Mouse (Mus musculus): ENCODE data around the gene Lyzl4. TPM values are rescaled to one million over a fixed set of nuclear protein-coding genes. Genes with fewer than 3 reads are reported as not detected.

Gene Lyzl4
- polyA plus RNA-seq, 1 experiment, result 0.38 TPM

DNA sequence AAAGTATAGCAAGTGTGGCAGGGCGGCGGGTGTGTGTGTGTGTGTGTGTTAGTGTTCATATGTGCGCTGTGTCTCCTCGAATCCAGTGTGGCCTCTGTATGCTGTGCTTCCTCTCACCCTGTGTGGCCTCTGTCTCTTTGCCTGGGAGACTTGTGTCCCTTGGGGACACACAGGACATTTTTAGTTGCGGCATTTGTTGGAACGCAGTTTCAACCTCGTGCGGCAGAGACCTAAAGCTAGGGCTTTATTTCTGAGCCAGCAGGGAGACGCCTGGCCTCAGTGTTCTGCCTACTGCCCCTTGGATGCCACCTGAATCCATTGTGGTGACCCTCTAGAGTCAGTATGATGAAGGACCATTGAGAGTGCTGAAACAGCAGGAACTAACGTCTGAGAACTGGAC lies 9.0 kb downstream of the Lyzl4 start:
- Histone ChIP-seq H3K4me1 (ENCODE audit: control insufficient read depth, insufficient read depth, low read length) (no peaks in the 10 kb centered on the region), H3K4me3 (replicated peaks; ENCODE audit: insufficient read depth, low read depth, low read length) (no peak overlapping the region), H3K27ac (ENCODE audit: insufficient read depth, low read length) (no peak overlapping the region), H3K27me3 (ENCODE audit: control insufficient read depth, insufficient read depth, low read length) (no peaks in the 10 kb centered on the region; the same call in 1 of the 2 replicates)
- DNase-seq, result no peak
- 82% methylated on average over 10 of the region's 10 CpGs for WGBS
- no peak for TF ChIP-seq POLR2A (IDR thresholded peaks at IDR 0.05; ENCODE audit: borderline replicate concordance, insufficient read depth, low read length)
- TF ChIP-seq CTCF (IDR thresholded peaks at IDR 0.05; ENCODE audit: borderline replicate concordance, insufficient read depth, low read depth, low read length), result no peak

DNA sequence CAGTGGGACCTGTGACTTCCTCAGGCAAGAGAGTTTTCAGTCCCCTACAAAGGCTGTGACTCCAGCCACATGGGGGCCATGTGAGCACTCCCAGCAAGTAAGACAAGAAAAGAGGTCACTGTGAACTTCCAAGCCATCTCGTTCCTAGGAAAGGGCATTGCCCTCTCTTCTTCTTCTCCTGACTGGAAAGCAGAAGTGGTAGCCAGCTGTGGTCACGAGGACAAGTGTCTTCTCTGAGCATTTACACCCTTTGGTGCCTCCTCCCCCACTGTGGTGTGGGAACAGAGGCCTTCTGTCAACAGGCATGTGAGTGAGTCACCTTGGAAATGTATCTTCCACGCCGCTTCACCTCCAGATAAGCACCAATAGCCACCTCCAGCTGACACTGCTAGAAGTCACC lies 9.9 kb downstream of the Lyzl4 start:
- Histone ChIP-seq H3K4me3 (replicated peaks; ENCODE audit: insufficient read depth, low read depth, low read length) (no peak overlapping the region), H3K4me1 (ENCODE audit: control insufficient read depth, insufficient read depth, low read length) (no peaks in the 10 kb centered on the region), H3K27ac (ENCODE audit: insufficient read depth, low read length) (no peak overlapping the region), H3K27me3 (ENCODE audit: control insufficient read depth, insufficient read depth, low read length) (no peaks in the 10 kb centered on the region; the same call in 1 of the 2 replicates)
- TF ChIP-seq POLR2A (IDR thresholded peaks at IDR 0.05; ENCODE audit: borderline replicate concordance, insufficient read depth, low read length) (no peak), CTCF (IDR thresholded peaks at IDR 0.05; ENCODE audit: borderline replicate concordance, insufficient read depth, low read depth, low read length) (no peak)
- 76% methylated on average over 4 of the region's 4 CpGs for WGBS
- DNase-seq, result no peak

- Histone ChIP-seq H3K4me1 (ENCODE audit: control insufficient read depth, insufficient read depth, low read length) (no peaks in the 10 kb centered on the region), H3K27me3 (ENCODE audit: control insufficient read depth, insufficient read depth, low read length) (no peaks in the 10 kb centered on the region; the same call in 1 of the 2 replicates), H3K4me3 (replicated peaks; ENCODE audit: insufficient read depth, low read depth, low read length) (no peak overlapping the region), H3K27ac (ENCODE audit: insufficient read depth, low read length) (no peak overlapping the region)
- DNase-seq, result no peak
- WGBS, result 56% methylated on average over 1 of the region's 1 CpGs
- TF ChIP-seq CTCF (IDR thresholded peaks at IDR 0.05; ENCODE audit: borderline replicate concordance, insufficient read depth, low read depth, low read length) (no peak), POLR2A (IDR thresholded peaks at IDR 0.05; ENCODE audit: borderline replicate concordance, insufficient read depth, low read length) (no peak)
Observed at GRCm38 (mm10) chr9:121630627-121631026, 11.3 kb downstream of the Lyzl4 start.

DNA sequence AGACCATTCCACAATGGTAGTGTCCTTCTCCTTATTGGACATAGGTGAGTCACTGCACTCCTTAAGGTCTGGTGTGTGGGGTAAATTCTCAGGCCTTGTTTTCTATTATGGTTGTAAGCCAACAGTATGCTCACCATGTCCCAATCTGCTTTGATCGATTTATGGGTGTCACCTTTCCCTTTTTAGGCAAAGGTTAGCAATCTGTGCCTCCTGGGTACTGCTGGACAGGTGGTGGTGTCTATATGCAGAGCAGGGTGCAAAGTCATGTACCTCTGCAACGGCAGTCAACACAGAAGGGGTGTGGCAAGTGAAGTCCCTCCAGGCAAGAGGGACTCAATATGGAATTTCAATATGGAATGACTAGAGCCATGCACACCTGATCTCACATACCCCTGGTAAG lies 17.0 kb downstream of the Lyzl4 start:
- no peaks in the 10 kb centered on the region for H3K4me1 ChIP-seq (ENCODE audit: control insufficient read depth, insufficient read depth, low read length)
- H3K27me3 ChIP-seq (ENCODE audit: control insufficient read depth, insufficient read depth, low read length), result no peaks in the 10 kb centered on the region
- 82% methylated on average over 2 of the region's 2 CpGs for WGBS
- DNase-seq, result no peak
- TF ChIP-seq CTCF (IDR thresholded peaks at IDR 0.05; ENCODE audit: borderline replicate concordance, insufficient read depth, low read depth, low read length), result no peak
- no peak for TF ChIP-seq POLR2A (IDR thresholded peaks at IDR 0.05; ENCODE audit: borderline replicate concordance, insufficient read depth, low read length)
- H3K4me3 ChIP-seq (replicated peaks; ENCODE audit: insufficient read depth, low read depth, low read length), result no peak overlapping the region
- no peak overlapping the region for H3K27ac ChIP-seq (ENCODE audit: insufficient read depth, low read length)

GRCm38 (mm10) chr9:121623235-121623634 lies 18.7 kb downstream of the Lyzl4 start:
- H3K27ac ChIP-seq (ENCODE audit: insufficient read depth, low read length), result no peak overlapping the region
- no peak overlapping the region for H3K4me3 ChIP-seq (replicated peaks; ENCODE audit: insufficient read depth, low read depth, low read length)
- H3K4me1 ChIP-seq (ENCODE audit: control insufficient read depth, insufficient read depth, low read length), result no peaks in the 10 kb centered on the region
- TF ChIP-seq CTCF (IDR thresholded peaks at IDR 0.05; ENCODE audit: borderline replicate concordance, insufficient read depth, low read depth, low read length) (no peak), POLR2A (IDR thresholded peaks at IDR 0.05; ENCODE audit: borderline replicate concordance, insufficient read depth, low read length) (no peak)
- DNase-seq, result no peak
- 75% methylated on average over 4 of the region's 4 CpGs for WGBS
- no peaks in the 10 kb centered on the region for H3K27me3 ChIP-seq (ENCODE audit: control insufficient read depth, insufficient read depth, low read length)

GRCm38 (mm10) chr9:121619441-121619840 lies 22.5 kb downstream of the Lyzl4 start:
- WGBS, result 55% methylated on average over 7 of the region's 7 CpGs
- H3K4me1 ChIP-seq (ENCODE audit: control insufficient read depth, insufficient read depth, low read length), result no peaks in the 10 kb centered on the region
- no peak for TF ChIP-seq CTCF (IDR thresholded peaks at IDR 0.05; ENCODE audit: borderline replicate concordance, insufficient read depth, low read depth, low read length)
- no peak for TF ChIP-seq POLR2A (IDR thresholded peaks at IDR 0.05; ENCODE audit: borderline replicate concordance, insufficient read depth, low read length)
- no peak overlapping the region for H3K27ac ChIP-seq (ENCODE audit: insufficient read depth, low read length)
- no peak for DNase-seq
- no peaks in the 10 kb centered on the region for H3K27me3 ChIP-seq (ENCODE audit: control insufficient read depth, insufficient read depth, low read length)
- no peak overlapping the region for H3K4me3 ChIP-seq (replicated peaks; ENCODE audit: insufficient read depth, low read depth, low read length)

DNA sequence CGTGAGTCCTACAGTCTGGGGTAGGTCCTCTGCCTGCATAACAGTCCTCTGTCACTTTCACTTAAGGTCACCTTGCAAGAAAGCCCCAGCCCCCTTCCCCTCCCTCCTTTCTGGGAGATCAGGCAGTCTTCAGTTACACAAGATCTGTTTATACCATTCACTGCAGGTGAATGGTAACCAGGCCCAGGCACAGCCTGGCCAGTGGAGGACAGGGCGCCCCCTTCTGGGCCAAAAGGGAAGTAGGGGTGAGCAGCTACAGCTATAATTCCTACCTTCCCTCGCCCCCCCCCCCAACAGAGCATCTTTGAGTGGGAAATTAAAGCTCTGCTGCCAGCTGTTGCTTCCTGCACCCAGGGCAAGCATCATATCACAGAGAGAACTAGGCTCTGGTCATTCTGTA lies 25.4 kb downstream of the Lyzl4 start:
- no peaks in the 10 kb centered on the region for H3K27me3 ChIP-seq (ENCODE audit: control insufficient read depth, insufficient read depth, low read length)
- no peak overlapping the region for H3K27ac ChIP-seq (ENCODE audit: insufficient read depth, low read length)
- WGBS, result 64% methylated on average over 3 of the region's 3 CpGs
- TF ChIP-seq POLR2A (IDR thresholded peaks at IDR 0.05; ENCODE audit: borderline replicate concordance, insufficient read depth, low read length) (no peak), CTCF (IDR thresholded peaks at IDR 0.05; ENCODE audit: borderline replicate concordance, insufficient read depth, low read depth, low read length) (peak; percentile 24; the same call in 1 of the 2 replicates)
- no peaks in the 10 kb centered on the region for H3K4me1 ChIP-seq (ENCODE audit: control insufficient read depth, insufficient read depth, low read length)
- DNase-seq, result no peak
- no peak overlapping the region for H3K4me3 ChIP-seq (replicated peaks; ENCODE audit: insufficient read depth, low read depth, low read length)

GRCm38 (mm10) chr9:121614241-121614757 lies 27.6 kb downstream of the Lyzl4 start:
- no peaks in the 10 kb centered on the region for H3K4me1 ChIP-seq (ENCODE audit: control insufficient read depth, insufficient read depth, low read length)
- H3K27me3 ChIP-seq (ENCODE audit: control insufficient read depth, insufficient read depth, low read length), result no peaks in the 10 kb centered on the region
- no peak overlapping the region for H3K4me3 ChIP-seq (replicated peaks; ENCODE audit: insufficient read depth, low read depth, low read length)
- TF ChIP-seq CTCF (IDR thresholded peaks at IDR 0.05; ENCODE audit: borderline replicate concordance, insufficient read depth, low read depth, low read length), result no peak
- no peak for TF ChIP-seq POLR2A (IDR thresholded peaks at IDR 0.05; ENCODE audit: borderline replicate concordance, insufficient read depth, low read length)
- no peak overlapping the region for H3K27ac ChIP-seq (ENCODE audit: insufficient read depth, low read length)
- no peak for DNase-seq

Measured in cerebellum, adult 2 months (tissue).